Mouse (Mus musculus): ENCODE data around the gene Ccdc171. TPM values are rescaled to one million over a fixed set of nuclear protein-coding genes. Genes with fewer than 3 reads are reported as not detected.

Ccdc171 gene
- polyA plus RNA-seq, 1 experiment, result 9.2 TPM

- no peak for TF ChIP-seq CTCF (IDR thresholded peaks at IDR 0.05; ENCODE audit: low read depth, low read length)
- TF ChIP-seq POLR2A (IDR thresholded peaks at IDR 0.05; ENCODE audit: insufficient read depth, low read length), result no peak
- TF ChIP-seq EP300 (IDR thresholded peaks at IDR 0.05; ENCODE audit: insufficient read depth, low read depth, low read length), result no peak
- no peak overlapping the region for H3K9ac ChIP-seq (ENCODE audit: low read depth, poor library complexity, severe bottlenecking)
- no peaks in the 10 kb centered on the region for H3K9me3 ChIP-seq (replicated peaks; ENCODE audit: control insufficient read depth, insufficient read depth, low read length, poor library complexity, severe bottlenecking)
- H3K27me3 ChIP-seq (ENCODE audit: control insufficient read depth, insufficient read depth, low read length, poor library complexity, severe bottlenecking), result no peaks in the 10 kb centered on the region
- no peaks in the 10 kb centered on the region for H3K4me1 ChIP-seq (ENCODE audit: control insufficient read depth, insufficient read depth, low read length)
- no peak overlapping the region for H3K27ac ChIP-seq (ENCODE audit: insufficient read depth, low read length)
- no peaks in the 10 kb centered on the region for H3K36me3 ChIP-seq (ENCODE audit: control insufficient read depth, insufficient read depth, low read length, poor library complexity, severe bottlenecking)
- no peak overlapping the region for H3K4me3 ChIP-seq (ENCODE audit: low read depth, low read length)
These were observed 304.5 kb downstream of the Ccdc171 start for GRCm38 (mm10) chr4:83829718-83830459.

- Histone ChIP-seq H3K27ac (ENCODE audit: insufficient read depth, low read length) (no peak overlapping the region), H3K27me3 (ENCODE audit: control insufficient read depth, insufficient read depth, low read length, poor library complexity, severe bottlenecking) (no peaks in the 10 kb centered on the region), H3K9ac (ENCODE audit: low read depth, poor library complexity, severe bottlenecking) (no peak overlapping the region), H3K36me3 (ENCODE audit: control insufficient read depth, insufficient read depth, low read length, poor library complexity, severe bottlenecking) (no peaks in the 10 kb centered on the region), H3K4me3 (ENCODE audit: low read depth, low read length) (no peak overlapping the region), H3K9me3 (replicated peaks; ENCODE audit: control insufficient read depth, insufficient read depth, low read length, poor library complexity, severe bottlenecking) (no peaks in the 10 kb centered on the region), H3K4me1 (ENCODE audit: control insufficient read depth, insufficient read depth, low read length) (no peaks in the 10 kb centered on the region)
- TF ChIP-seq CTCF (IDR thresholded peaks at IDR 0.05; ENCODE audit: low read depth, low read length), result no peak
- TF ChIP-seq EP300 (IDR thresholded peaks at IDR 0.05; ENCODE audit: insufficient read depth, low read depth, low read length), result no peak
- no peak for TF ChIP-seq POLR2A (IDR thresholded peaks at IDR 0.05; ENCODE audit: insufficient read depth, low read length)
These were observed 305.8 kb downstream of the Ccdc171 start for GRCm38 (mm10) chr4:83830891-83831880.

- Histone ChIP-seq H3K4me3 (ENCODE audit: low read depth, low read length) (no peak overlapping the region), H3K9ac (ENCODE audit: low read depth, poor library complexity, severe bottlenecking) (no peak overlapping the region)
These were observed 313.7 kb downstream of the Ccdc171 start for GRCm38 (mm10) chr4:83839077-83839476.

GRCm38 (mm10) chr4:83846304-83846703 lies 321.0 kb downstream of the Ccdc171 start:
- Histone ChIP-seq H3K36me3 (ENCODE audit: control insufficient read depth, insufficient read depth, low read length, poor library complexity, severe bottlenecking) (no peaks in the 10 kb centered on the region), H3K4me3 (ENCODE audit: low read depth, low read length) (no peak overlapping the region), H3K9ac (ENCODE audit: low read depth, poor library complexity, severe bottlenecking) (no peak overlapping the region), H3K27ac (ENCODE audit: insufficient read depth, low read length) (no peak overlapping the region), H3K4me1 (ENCODE audit: control insufficient read depth, insufficient read depth, low read length) (no peaks in the 10 kb centered on the region), H3K9me3 (replicated peaks; ENCODE audit: control insufficient read depth, insufficient read depth, low read length, poor library complexity, severe bottlenecking) (no peaks in the 10 kb centered on the region), H3K27me3 (ENCODE audit: control insufficient read depth, insufficient read depth, low read length, poor library complexity, severe bottlenecking) (no peaks in the 10 kb centered on the region)
- TF ChIP-seq POLR2A (IDR thresholded peaks at IDR 0.05; ENCODE audit: insufficient read depth, low read length) (no peak), EP300 (IDR thresholded peaks at IDR 0.05; ENCODE audit: insufficient read depth, low read depth, low read length) (no peak), CTCF (IDR thresholded peaks at IDR 0.05; ENCODE audit: low read depth, low read length) (no peak)

More at GRCm38 (mm10) chr4:83839077-83839476, 313.7 kb downstream of the Ccdc171 start:
- H3K27ac ChIP-seq (ENCODE audit: insufficient read depth, low read length), result no peak overlapping the region
- H3K36me3 ChIP-seq (ENCODE audit: control insufficient read depth, insufficient read depth, low read length, poor library complexity, severe bottlenecking), result no peaks in the 10 kb centered on the region
- no peaks in the 10 kb centered on the region for H3K27me3 ChIP-seq (ENCODE audit: control insufficient read depth, insufficient read depth, low read length, poor library complexity, severe bottlenecking)
- no peaks in the 10 kb centered on the region for H3K9me3 ChIP-seq (replicated peaks; ENCODE audit: control insufficient read depth, insufficient read depth, low read length, poor library complexity, severe bottlenecking)
- no peaks in the 10 kb centered on the region for H3K4me1 ChIP-seq (ENCODE audit: control insufficient read depth, insufficient read depth, low read length)
- no peak for TF ChIP-seq CTCF (IDR thresholded peaks at IDR 0.05; ENCODE audit: low read depth, low read length)
- TF ChIP-seq EP300 (IDR thresholded peaks at IDR 0.05; ENCODE audit: insufficient read depth, low read depth, low read length), result no peak

- H3K4me3 ChIP-seq (ENCODE audit: low read depth, low read length), result no peak overlapping the region
- TF ChIP-seq POLR2A (IDR thresholded peaks at IDR 0.05; ENCODE audit: insufficient read depth, low read length), result no peak
- TF ChIP-seq CTCF (IDR thresholded peaks at IDR 0.05; ENCODE audit: low read depth, low read length), result no peak
- TF ChIP-seq EP300 (IDR thresholded peaks at IDR 0.05; ENCODE audit: insufficient read depth, low read depth, low read length), result no peak
- H3K27ac ChIP-seq (ENCODE audit: insufficient read depth, low read length), result no peak overlapping the region
- no peaks in the 10 kb centered on the region for H3K4me1 ChIP-seq (ENCODE audit: control insufficient read depth, insufficient read depth, low read length)
- H3K36me3 ChIP-seq (ENCODE audit: control insufficient read depth, insufficient read depth, low read length, poor library complexity, severe bottlenecking), result no peaks in the 10 kb centered on the region
- H3K27me3 ChIP-seq (ENCODE audit: control insufficient read depth, insufficient read depth, low read length, poor library complexity, severe bottlenecking), result no peaks in the 10 kb centered on the region
- H3K9ac ChIP-seq (ENCODE audit: low read depth, poor library complexity, severe bottlenecking), result no peak overlapping the region
- H3K9me3 ChIP-seq (replicated peaks; ENCODE audit: control insufficient read depth, insufficient read depth, low read length, poor library complexity, severe bottlenecking), result 0 out of 2 replicates have a peak, but pooled peaks cover 4% of the 10 kb centered on the region
These were observed 328.5 kb downstream of the Ccdc171 start for GRCm38 (mm10) chr4:83853885-83854284.
